Mouse (Mus musculus): ENCODE measurements at regions not wholly inside any gene's neighbourhood (a gene's known extent, or its start where the extent isn't known, plus 50 kb on each side); places are given as distances from the start of the nearest gene placed in this dataset.

GRCm38 (mm10) chr14:25292557-25292956, 166.4 kb upstream of the Zmiz1 start:
- no peak for DNase-seq (ENCODE audit: low spot score)

- no peak for DNase-seq (ENCODE audit: low spot score)
Measured at GRCm38 (mm10) chr14:25294226-25294625, 164.8 kb upstream of the Zmiz1 start.

GRCm38 (mm10) chr14:25295688-25296350, 163.2 kb upstream of the Zmiz1 start:
- DNase-seq (ENCODE audit: low spot score): no peak

- no peak for DNase-seq (ENCODE audit: low spot score)
Measured at GRCm38 (mm10) chr14:25299673-25300190, 159.3 kb upstream of the Zmiz1 start.

GRCm38 (mm10) chr14:25301336-25302031, 157.5 kb upstream of the Zmiz1 start:
- DNase-seq (ENCODE audit: low spot score): no peak

- no peak for DNase-seq (ENCODE audit: low spot score)
Measured at GRCm38 (mm10) chr14:25304391-25304851, 154.6 kb upstream of the Zmiz1 start.

- DNase-seq (ENCODE audit: low spot score): no peak
Measured at GRCm38 (mm10) chr14:25306166-25306565, 152.8 kb upstream of the Zmiz1 start.

- no peak for DNase-seq (ENCODE audit: low spot score)
Measured at GRCm38 (mm10) chr14:25306961-25307654, 151.9 kb upstream of the Zmiz1 start.

- DNase-seq (ENCODE audit: low spot score): no peak
Measured at GRCm38 (mm10) chr14:25308051-25308450, 150.9 kb upstream of the Zmiz1 start.

GRCm38 (mm10) chr14:25310671-25311151, 148.3 kb upstream of the Zmiz1 start:
- no peak for DNase-seq (ENCODE audit: low spot score)

GRCm38 (mm10) chr14:25311475-25311874, 147.5 kb upstream of the Zmiz1 start:
- DNase-seq (ENCODE audit: low spot score): no peak

GRCm38 (mm10) chr14:25312135-25312534, 146.8 kb upstream of the Zmiz1 start:
- DNase-seq (ENCODE audit: low spot score): no peak

GRCm38 (mm10) chr14:25312814-25313426, 146.1 kb upstream of the Zmiz1 start:
- no peak for DNase-seq (ENCODE audit: low spot score)

- DNase-seq (ENCODE audit: low spot score): no peak
Measured at GRCm38 (mm10) chr14:25313693-25314240, 145.2 kb upstream of the Zmiz1 start.

- no peak for DNase-seq (ENCODE audit: low spot score)
Measured at GRCm38 (mm10) chr14:25316491-25316890, 142.5 kb upstream of the Zmiz1 start.

- peak; percentile 91 for DNase-seq (ENCODE audit: low spot score)
Measured at GRCm38 (mm10) chr14:25317680-25318471, 141.1 kb upstream of the Zmiz1 start.

- DNase-seq (ENCODE audit: low spot score): no peak
Measured at GRCm38 (mm10) chr14:25318909-25319308, 140.1 kb upstream of the Zmiz1 start.

- peak; percentile 44 for DNase-seq (ENCODE audit: low spot score)
Measured at GRCm38 (mm10) chr14:25320141-25320540, 138.8 kb upstream of the Zmiz1 start.

GRCm38 (mm10) chr14:25323542-25324484, 135.2 kb upstream of the Zmiz1 start:
- no peak for DNase-seq (ENCODE audit: low spot score)

- no peak for DNase-seq (ENCODE audit: low spot score)
Measured at GRCm38 (mm10) chr14:25325887-25326286, 133.1 kb upstream of the Zmiz1 start.

All from layer of hippocampus, adult 11-12 months (tissue).